Mouse (Mus musculus) lung, adult 18-20 months (tissue): ENCODE measurements around the gene Fam20b.
A peak's percentile ranks its signal among the peaks of the same experiment; 100 is the strongest.

Source experiments
- DNase-seq, 2 experiments: peaks; one replicate each; pipeline ENCODE4 v3.0.0; 2022; ENCODE audit warnings: mixed read lengths in 2 of 2

Gene Fam20b

DNA sequence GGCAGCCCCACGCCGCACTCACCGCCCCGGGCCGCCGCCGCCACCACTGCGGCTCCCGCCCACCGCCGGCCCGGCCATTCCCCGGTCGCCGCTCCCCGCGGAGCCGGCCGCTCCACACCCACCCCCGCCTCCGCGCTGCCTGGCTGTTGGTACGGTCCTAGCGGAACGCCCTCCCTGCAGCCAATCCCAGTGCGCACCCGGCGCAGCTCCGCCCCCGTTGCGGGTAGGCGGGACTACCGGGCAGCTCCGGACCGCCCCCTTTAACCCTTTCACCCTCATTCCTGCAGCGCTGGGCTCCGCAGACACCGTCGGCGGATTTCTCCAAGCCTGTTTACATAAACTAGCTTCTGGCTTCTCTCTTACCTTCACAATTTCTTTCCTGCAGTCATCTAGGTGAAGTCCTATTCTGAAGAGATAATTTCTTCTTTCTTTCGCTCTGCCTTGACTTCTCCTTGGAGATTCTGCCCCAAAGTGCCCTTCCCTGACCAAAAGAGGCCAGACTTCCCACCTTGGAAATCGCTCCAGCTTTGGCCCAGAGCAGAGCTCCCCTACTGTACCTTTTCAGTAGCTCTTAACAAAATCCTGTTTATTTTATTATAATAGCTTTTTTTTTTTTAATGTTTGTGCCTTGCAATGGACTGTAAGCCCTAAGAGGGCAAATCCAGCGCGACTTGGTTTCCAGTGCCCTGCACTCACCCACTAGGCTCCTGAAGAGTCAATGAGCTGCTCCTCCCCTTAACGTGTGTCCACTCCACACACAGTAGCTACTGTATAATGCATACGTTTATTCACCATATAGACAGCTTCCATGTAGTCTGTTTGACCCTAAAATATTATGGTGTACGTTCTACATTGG, at the start of gene Fam20b:
Gene Fam20b, minus strand, starts transcription at position 137 of the 856 bp plus-strand sequence.
- peak; percentile 96 to 97 for DNase-seq

DNA sequence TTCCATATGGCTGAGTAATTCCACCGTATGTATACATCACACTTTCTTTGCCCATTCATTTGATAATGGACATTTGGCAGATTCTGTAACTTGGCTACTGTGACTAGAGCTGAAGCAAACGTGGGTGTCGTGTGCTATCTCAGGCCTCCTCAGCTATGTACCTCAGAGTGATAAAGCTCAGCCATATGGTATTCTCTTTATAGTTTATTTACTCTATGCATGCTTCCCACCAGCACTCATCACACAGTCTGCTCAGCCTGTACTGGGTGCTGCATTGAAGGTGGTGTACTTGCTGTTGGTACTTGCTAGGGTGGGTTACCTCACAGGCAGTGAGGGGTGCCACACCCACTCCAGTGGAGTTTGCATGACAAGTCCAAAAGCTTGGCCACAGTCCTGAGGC, 46.4 kb upstream of the Fam20b start:
- DNase-seq = no peak

DNA sequence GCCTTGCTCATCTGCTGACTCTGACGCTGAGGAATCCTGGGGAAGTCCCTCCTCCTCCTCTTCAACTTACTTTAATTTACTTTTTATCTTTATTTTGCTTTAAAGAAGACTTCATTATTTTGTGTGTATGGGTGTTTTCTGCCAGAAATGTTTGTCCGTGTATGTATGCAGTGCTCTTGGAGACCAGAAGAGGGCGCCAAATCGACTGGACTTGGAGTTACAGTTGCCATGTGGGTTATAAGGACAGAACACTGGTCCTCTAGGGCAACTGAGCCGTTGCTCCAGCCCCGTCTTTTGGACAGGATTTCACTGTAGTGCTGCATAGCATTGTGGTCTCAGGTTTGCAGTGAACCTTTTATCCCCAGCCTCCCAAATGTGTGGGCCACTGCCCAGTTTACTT, 45.7 kb upstream of the Fam20b start:
- DNase-seq = no peak

DNA sequence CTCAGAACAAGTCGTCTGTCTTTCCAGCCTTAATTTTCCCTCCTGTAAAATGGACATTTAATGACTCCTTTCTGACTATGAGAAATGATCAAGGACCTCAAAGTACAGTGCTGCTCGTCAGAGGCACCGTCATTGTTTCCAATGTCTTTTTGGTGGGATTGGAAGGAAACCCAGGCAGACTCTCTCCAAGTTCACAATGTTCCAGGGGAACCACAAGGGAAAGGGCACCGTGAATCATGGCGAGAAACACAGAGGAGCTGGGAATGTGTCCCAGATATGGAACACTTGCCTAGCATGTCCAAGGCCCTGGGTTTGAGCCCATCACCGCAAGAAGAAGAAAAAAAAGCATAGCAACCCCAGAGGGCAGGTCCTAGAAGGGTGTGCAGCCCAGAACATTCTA, 44.4 kb upstream of the Fam20b start:
- DNase-seq = no peak

DNA sequence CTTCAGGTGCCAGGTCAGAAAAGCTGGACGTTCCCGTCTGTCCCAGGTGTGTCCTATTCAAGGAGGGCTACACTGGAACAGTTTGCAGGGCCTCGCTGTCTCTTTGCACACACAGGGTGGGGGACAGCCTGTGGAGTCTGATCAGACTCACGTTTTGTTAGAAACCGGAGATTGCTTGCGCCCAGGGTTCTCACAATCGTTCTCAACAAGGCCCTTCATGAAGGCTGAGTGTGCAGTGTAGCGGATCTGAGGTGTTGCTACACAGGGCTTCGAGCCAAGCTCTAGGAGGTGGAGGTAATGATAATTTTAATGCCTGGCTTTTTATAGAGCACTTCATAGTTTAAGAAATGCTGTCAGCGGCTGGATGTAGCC, 42.5 kb upstream of the Fam20b start:
- peak in 1 of 2 experiments; percentile 41 for DNase-seq

DNA sequence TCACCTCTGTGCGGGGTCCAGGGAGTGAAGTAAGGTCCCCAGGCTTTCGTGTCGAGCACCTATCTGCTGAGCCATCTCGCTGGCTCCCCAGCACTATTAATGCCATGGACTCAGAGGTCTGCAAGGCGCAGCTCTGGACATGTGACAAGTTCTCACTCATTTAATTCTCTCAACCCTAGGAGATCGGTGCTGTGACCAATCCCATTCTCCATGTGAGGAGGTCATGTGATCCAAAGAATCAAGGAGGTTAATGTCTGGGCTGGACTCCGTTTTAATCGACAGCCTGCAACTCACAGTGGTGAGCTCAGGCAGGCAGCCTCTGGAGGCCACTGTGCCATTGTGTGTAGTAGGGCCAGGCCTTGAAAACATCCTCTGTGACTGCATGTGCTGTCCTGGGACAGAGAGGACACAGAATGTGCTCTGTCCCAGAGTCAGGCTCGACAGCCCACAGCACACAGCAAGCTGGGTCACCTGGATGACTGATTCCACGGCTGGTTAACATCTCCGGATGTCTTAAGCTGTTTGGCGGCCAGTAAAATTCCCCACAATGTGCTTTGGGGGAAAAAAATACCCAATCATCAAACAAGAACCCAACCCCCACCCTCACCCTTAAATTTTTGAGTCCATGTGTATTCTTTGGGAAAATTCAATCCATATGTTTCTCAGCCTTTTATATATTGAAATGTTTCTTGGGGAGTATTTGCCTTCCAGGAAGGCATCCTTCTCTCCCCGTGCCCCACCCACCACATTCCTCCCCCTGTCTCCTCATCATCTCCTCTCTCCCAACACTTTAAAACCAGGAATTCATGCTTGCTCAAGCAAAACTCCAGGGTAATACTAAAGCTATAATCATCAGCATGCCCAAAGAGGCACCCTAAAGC, 41.9 kb upstream of the Fam20b start:
- no peak for DNase-seq

DNA sequence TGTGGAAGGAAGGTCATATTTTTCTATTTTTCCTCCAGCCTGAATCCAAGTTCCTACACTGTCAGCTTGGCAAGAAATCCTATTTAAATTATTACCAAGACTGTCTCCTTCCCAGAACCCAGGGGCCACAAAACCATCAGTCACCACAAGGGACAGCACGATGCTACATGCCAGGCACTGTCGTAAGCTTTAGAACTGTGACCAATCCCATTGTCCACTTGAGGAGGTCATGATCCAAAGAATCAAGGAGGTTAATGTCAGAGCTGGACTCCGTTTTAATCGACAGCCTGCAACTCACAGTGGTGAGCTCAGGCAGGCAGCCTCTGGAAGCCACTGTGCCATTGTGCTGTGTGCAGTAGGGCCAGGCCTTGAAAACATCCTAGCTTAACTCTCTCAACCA, 39.4 kb upstream of the Fam20b start:
- no peak for DNase-seq

DNA sequence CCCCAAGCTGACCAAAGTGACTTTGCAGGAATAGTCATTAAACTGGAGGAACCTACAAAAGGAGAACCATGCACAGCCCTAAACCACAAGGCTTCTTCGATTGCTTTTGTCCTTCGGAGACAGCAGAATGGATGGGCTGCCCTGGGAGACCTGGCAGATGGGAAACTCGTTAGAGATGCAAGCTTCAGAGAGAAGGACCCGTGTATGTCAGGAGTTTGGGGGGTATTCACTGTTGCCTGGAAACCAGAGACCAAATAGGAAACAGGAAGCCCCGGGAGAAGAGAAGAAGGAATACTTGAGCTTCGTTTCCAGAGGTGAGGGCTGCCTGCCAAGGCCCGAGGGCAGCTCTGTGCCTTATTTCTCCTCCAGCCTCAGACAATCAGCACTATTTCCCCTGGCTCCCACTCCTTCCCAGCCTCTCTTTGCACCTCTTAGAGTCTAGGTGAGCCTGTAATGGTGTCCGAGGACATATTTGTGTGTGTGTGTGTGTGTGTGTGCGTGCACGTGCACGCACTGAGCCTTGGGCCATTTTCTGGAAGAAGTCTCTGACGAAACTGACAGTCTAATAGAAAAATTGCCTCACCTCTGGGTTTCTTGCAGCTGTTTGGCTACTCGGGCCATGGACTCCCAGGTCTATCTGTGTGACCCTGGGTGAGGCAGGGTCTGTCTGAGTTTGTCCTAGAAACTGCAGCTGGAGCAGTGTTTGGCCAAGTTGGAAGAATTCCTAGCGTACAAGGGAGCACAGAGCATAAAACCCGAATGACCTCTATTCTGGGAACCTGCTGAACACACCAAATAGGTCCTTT, 35.9 kb upstream of the Fam20b start:
- no peak for DNase-seq

DNA sequence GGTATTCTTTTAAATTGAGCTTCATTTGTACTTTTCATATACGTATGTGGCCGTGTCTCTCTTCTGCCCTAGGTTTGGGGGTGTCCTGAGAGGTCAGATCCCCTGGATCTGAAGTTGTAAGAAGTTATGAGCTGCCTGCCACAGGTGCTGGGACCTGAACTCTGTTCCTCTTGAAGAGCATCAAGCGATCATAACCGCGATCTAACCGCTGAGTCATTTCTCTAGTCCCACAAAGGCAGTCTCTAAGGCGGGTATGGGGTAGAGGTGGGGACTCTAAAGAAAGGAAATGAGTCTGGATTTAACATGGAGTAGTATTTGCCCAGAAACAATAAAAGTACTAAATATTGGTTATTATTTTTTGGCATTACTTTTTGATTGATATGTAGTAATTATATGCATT, 34.1 kb upstream of the Fam20b start:
- DNase-seq = no peak

DNA sequence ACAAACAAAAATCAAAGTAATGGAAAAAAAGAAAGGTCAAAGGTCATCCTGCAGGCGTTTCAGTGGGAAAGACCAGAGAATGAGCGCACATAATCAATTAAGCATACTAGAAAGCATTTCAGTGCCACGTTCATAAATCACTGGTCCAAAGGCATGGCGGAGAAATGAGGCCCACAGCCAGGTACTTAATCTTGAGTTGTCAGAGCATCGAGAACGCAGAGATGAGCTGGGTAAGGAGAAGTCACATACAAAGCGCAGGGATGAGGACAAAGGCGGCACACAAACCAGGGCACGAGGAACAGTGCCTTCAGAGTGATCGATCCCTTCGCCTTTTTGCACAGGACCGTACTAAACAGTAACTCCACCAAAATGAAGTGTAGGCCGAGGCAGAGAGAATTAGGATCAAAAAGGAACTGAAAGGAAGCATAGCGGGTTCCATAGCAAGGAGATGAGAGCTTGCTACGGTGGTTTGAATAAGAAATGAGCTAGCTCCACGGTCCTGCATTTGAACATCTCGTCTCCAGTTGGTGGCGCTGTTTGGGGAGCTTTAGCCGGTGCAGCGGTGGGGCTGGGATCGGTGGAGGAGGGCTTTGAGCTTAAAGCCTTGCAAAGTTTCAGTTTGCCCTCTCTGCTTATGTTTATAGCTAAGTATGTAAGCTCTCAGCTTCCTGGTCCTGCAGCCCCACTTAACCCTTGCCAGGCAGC, 33.3 kb upstream of the Fam20b start:
- DNase-seq = peak; percentile 61 to 62

DNA sequence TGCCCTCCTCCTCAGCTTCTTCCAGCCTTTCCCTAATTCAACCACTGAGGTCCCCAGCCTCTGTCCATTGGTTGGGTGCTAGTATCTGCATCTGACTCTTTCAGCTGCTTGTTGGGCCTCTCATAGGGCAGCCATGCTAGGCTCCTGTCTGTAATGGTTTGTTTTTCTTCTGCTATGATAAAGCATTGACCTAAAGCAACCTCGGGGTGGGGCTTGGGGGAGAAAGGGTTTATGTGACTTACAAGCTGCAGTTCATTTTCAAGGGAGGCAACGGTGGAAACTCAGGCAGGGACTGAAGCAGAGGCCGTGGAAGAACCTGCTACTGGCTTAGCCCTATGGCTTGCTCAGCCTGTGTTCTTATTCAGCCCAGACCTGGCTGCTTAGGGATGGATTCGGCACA, 31.4 kb upstream of the Fam20b start:
- no peak for DNase-seq

DNA sequence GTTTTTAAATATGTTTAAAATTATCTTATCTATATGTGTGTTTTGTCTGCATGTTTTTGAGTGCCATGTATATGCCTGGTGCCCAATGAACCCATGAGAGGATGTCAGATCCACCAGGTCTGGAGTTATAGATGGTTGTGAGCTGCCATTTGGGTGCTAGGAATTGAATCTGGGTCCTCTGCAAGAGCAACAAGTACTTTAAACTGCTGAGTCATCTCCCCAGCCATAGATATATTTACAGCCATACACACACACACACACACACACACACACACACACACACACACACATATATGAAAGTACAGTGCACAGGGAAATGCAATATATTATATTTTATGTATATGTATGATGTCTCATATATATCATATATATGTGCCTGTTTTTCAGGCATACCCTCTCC, 30.2 kb upstream of the Fam20b start:
- DNase-seq = no peak

DNA sequence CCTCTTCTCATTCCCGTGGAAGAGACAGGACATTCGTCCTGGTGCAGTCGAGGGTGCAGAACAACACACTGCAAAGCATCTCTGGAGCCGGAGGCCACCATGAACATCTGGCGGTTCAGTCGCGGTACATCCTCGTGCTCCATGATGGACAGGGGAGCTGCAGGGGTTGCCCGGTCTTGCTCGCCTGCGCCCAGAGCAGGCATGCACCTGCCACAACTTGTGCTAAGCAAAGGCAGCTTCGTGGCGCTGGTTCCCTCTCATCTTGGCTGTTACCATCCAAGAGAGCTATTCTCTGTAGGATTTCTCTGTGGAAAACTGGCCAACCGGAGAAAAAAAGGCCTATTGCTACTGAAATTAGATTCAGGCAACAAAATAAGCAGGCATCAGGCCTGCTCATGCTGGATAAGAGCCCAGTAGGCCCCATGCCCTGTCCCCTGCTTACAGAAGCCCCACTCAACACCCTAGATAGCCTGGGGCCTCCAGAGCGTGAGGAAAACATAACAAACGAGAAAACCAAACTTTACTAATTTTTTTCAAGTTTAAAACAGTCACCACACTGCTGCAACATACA, 29.6 kb upstream of the Fam20b start:
- no peak for DNase-seq

DNA sequence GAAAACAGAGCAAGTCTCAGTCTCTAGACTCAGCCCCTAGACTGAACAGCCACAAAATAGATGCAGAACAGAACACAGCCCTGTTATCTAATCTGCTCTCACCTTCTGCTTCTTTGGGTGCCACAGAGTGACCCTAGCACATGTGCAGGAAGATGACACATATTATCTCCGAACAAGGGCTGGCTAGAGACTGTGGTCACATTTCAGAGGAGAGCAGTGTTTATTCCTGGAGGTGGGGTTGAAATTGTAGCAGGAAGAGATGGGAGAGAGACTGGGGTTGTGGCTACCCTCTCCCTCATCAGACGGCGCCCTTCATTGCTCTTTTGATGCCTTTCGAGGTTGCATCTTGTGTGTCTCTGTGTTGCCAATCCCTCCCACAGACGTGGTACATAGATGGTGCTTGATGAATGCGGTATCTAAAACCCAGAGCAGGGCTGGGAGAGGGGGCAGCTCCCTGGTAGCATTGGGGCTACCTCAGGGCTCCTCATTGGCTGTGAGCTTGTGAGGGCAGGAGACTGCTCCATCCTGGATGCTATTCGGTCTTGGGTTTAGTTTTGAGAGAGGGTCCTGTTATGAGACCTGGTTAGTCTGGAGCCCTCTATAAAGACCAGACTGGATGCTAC, 26.4 kb upstream of the Fam20b start:
- DNase-seq = no peak

DNA sequence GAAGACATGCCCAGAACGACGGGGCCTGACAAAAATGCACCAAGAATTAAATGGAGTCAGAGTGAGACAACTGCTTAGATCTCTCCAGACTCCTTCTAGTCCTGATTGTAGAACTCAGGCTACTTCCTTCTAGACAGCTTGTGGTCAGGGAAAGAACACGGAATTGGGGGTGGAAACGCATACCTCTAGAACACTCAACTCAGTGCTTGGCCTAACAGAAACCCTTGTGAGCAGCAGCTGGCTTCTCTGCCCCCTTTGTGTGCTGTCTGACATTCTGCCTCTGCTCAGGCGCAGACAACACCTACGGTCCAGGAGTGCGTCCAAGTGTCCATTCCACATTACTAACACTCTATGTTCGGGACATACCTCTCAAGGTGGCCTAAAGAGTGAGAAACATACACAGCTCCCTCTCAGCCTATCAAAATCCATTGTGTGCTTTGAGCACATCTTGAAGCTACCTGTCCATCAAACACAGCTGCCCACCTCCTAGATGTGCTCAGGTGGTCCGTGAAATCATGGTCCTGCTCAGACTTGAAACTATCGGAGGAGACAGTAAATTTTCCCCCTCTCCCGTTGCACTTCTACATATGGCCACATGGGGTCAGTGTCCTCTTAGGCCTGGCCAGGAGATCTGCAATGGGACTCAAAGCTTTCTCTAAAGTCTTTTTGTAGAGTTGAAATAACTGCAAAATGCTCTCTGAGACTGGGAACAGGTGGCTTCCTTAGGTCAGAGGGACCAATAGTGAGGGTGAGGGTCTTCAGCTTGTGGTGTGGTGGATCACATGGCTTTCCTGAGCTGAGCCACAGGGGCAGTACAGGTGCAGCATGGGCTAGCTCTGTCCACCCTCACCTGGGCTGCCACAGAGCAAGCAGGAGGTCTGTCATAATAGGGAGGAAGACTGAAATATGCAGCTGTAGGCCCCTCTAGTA, 22.9 kb upstream of the Fam20b start:
- DNase-seq = peak; percentile 42 to 63

DNA sequence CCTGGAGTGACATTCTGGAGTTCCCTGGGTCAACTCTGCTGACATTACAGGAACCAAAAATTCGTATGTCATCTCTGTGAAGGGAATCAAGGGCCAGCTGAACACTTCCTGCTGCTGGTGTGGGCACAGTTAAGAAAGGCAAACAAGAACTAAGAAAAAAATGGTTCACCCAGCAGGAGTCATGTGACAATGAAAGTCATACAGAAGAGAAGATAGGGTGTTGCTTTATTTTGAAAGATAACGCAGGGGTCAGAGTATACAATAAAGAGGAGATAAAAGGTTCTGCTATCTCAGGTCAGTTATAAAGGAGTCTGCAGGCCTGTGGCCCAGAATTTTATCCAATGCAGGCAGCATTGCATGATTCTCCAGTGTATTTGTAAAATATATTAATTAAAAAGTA, 16.9 kb upstream of the Fam20b start:
- DNase-seq = no peak

DNA sequence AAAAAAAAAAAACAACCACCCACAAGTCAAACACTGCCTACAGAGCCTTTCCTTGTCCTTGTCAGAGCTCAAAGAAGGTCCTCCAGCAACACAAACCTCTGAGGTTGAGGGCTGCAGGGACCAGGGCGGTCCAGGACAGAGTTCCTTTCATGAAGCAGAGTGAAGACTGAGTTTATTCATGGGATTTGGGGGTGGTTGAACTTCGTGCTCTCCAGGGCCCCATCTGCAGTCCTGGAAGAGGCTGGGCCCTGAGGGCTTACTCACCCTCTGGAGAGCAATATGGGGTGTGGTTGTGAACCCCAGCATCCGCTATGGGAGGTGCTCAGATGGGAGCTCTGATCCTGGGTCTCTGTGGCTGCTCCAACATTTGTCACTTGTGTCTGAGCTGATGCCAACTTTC, 15.1 kb upstream of the Fam20b start:
- DNase-seq = no peak

DNA sequence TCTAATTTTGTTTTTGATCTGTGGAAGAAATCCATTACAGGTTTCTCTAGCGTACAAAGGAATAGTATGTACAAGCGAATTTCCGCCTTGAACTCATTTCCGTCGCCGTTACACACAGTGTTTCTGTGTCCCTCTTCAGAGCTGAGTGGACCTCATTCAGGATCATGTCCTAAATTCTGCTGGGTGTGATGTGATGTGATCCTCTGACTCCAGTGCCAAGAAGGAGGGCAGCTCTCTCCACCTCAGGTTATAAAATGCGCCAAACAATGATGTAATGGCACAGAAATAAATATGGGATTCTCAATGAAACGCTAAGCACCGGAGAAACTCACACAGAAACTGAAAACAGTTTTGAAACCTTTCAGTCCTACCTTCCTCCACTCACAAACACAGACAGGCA, 14.7 kb upstream of the Fam20b start:
- DNase-seq = no peak

DNA sequence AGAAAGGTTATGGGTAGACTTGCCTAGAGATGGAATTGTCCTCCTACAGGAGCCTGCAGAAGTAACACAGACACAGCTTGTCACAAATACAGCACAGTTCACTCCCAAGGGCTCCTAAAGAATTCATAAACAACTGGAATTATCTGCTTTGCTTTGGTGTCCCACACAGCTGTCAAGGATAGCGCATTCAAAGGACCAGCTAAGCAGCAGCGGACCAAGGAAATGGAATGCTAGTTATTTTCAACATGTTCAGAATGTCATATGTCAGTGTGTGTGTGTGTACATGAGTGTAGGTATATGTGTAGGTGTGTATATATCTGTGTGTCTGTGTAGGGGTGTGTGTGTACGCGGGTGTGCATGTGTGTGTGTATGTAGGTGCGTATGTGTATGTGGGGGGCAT, 14.1 kb upstream of the Fam20b start:
- no peak for DNase-seq

DNA sequence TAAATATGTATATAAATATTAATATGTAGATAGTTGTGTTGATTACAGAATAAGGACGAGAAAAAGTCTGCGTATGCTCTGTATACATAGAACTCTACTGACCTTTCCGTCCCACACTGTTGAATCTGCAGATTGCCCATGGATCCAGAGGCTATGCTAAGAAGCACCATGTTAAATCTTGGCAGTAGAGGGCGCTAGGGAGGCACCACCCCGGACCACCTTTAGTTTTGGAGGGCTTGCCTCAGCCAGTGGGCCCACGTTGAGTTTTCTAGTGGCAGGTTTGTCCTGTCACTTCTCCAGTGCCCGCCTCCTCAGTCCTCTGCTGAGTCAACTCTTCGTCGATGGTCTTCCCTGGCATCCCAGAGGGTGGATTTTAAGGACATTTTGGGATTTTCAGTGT, 11.9 kb upstream of the Fam20b start:
- DNase-seq = no peak
